Mouse (Mus musculus): ENCODE results near the gene Gpm6a. TPM values are rescaled to one million over a fixed set of nuclear protein-coding genes. Genes with fewer than 3 reads are reported as not detected.

Gene Gpm6a
- polyA plus RNA-seq, 1 experiment from 2014 or later = 610 TPM

GRCm38 (mm10) chr8:54989093-54989492 is 34.5 kb downstream of the Gpm6a start:
- 6% methylated on average over 2 of the region's 2 CpGs for WGBS
- H3K4me1 ChIP-seq (ENCODE audit: control insufficient read depth, insufficient read depth, low read length) = no peaks in the 10 kb centered on the region
- no peaks in the 10 kb centered on the region for H3K36me3 ChIP-seq (ENCODE audit: control insufficient read depth, insufficient read depth, low read length)
- no peak overlapping the region for H3K4me2 ChIP-seq (ENCODE audit: low read depth, low read length)
- no peak overlapping the region for H3K27ac ChIP-seq (ENCODE audit: low read depth, low read length)
- no peak overlapping the region for H3K9ac ChIP-seq (replicated peaks; ENCODE audit: low read depth, low read length)
- ATAC-seq (ENCODE audit: low read depth) = no peak
- H3K9me3 ChIP-seq (ENCODE audit: control insufficient read depth, low read length) = no peaks in the 10 kb centered on the region
- no peaks in the 10 kb centered on the region for H3K27me3 ChIP-seq (ENCODE audit: control insufficient read depth, insufficient read depth, low read length)
- H3K4me3 ChIP-seq (ENCODE audit: low read depth, low read length) = no peak overlapping the region

GRCm38 (mm10) chr8:54991840-54992609 is 37.4 kb downstream of the Gpm6a start:
- H3K4me2 ChIP-seq (ENCODE audit: low read depth, low read length) = no peak overlapping the region
- no peaks in the 10 kb centered on the region for H3K36me3 ChIP-seq (ENCODE audit: control insufficient read depth, insufficient read depth, low read length)
- WGBS = 64% methylated on average over 3 of the region's 3 CpGs
- H3K27ac ChIP-seq (ENCODE audit: low read depth, low read length) = no peak overlapping the region
- no peak overlapping the region for H3K4me3 ChIP-seq (ENCODE audit: low read depth, low read length)
- ATAC-seq (ENCODE audit: low read depth) = peak; percentile 66; the same call in 1 of the 2 replicates
- no peaks in the 10 kb centered on the region for H3K9me3 ChIP-seq (ENCODE audit: control insufficient read depth, low read length)
- H3K27me3 ChIP-seq (ENCODE audit: control insufficient read depth, insufficient read depth, low read length) = no peaks in the 10 kb centered on the region
- no peaks in the 10 kb centered on the region for H3K4me1 ChIP-seq (ENCODE audit: control insufficient read depth, insufficient read depth, low read length)
- H3K9ac ChIP-seq (replicated peaks; ENCODE audit: low read depth, low read length) = no peak overlapping the region

GRCm38 (mm10) chr8:54995662-54996061 is 41.0 kb downstream of the Gpm6a start:
- Histone ChIP-seq H3K9ac (replicated peaks; ENCODE audit: low read depth, low read length) (no peak overlapping the region), H3K36me3 (ENCODE audit: control insufficient read depth, insufficient read depth, low read length) (no peaks in the 10 kb centered on the region), H3K4me3 (ENCODE audit: low read depth, low read length) (no peak overlapping the region), H3K9me3 (ENCODE audit: control insufficient read depth, low read length) (no peaks in the 10 kb centered on the region), H3K27me3 (ENCODE audit: control insufficient read depth, insufficient read depth, low read length) (no peaks in the 10 kb centered on the region), H3K4me1 (ENCODE audit: control insufficient read depth, insufficient read depth, low read length) (no peaks in the 10 kb centered on the region), H3K27ac (ENCODE audit: low read depth, low read length) (no peak overlapping the region), H3K4me2 (ENCODE audit: low read depth, low read length) (no peak overlapping the region)
- WGBS = 77% methylated on average over 1 of the region's 1 CpGs
- no peak for ATAC-seq (ENCODE audit: low read depth)

GRCm38 (mm10) chr8:55002398-55002797 is 47.8 kb downstream of the Gpm6a start:
- no peak for ATAC-seq (ENCODE audit: low read depth)
- Histone ChIP-seq H3K9me3 (ENCODE audit: control insufficient read depth, low read length) (no peaks in the 10 kb centered on the region), H3K4me3 (ENCODE audit: low read depth, low read length) (no peak overlapping the region), H3K27ac (ENCODE audit: low read depth, low read length) (no peak overlapping the region), H3K4me2 (ENCODE audit: low read depth, low read length) (no peak overlapping the region), H3K36me3 (ENCODE audit: control insufficient read depth, insufficient read depth, low read length) (no peaks in the 10 kb centered on the region), H3K27me3 (ENCODE audit: control insufficient read depth, insufficient read depth, low read length) (no peaks in the 10 kb centered on the region), H3K4me1 (ENCODE audit: control insufficient read depth, insufficient read depth, low read length) (peaks cover 3% of the 10 kb centered on the region; the same call in 1 of the 2 replicates), H3K9ac (replicated peaks; ENCODE audit: low read depth, low read length) (no peak overlapping the region)
- 43% methylated on average over 1 of the region's 1 CpGs for WGBS

- H3K27me3 ChIP-seq (ENCODE audit: control insufficient read depth, insufficient read depth, low read length) = no peaks in the 10 kb centered on the region
- H3K4me1 ChIP-seq (ENCODE audit: control insufficient read depth, insufficient read depth, low read length) = peaks cover 3% of the 10 kb centered on the region; the same call in 1 of the 2 replicates
- ATAC-seq (ENCODE audit: low read depth) = no peak
- H3K9ac ChIP-seq (replicated peaks; ENCODE audit: low read depth, low read length) = no peak overlapping the region
- no peak overlapping the region for H3K4me3 ChIP-seq (ENCODE audit: low read depth, low read length)
- no peaks in the 10 kb centered on the region for H3K9me3 ChIP-seq (ENCODE audit: control insufficient read depth, low read length)
- no peak overlapping the region for H3K4me2 ChIP-seq (ENCODE audit: low read depth, low read length)
- no peaks in the 10 kb centered on the region for H3K36me3 ChIP-seq (ENCODE audit: control insufficient read depth, insufficient read depth, low read length)
- WGBS = 64% methylated on average over 2 of the region's 2 CpGs
- H3K27ac ChIP-seq (ENCODE audit: low read depth, low read length) = no peak overlapping the region
Observed at GRCm38 (mm10) chr8:55002946-55003345, 48.3 kb downstream of the Gpm6a start.

DNA sequence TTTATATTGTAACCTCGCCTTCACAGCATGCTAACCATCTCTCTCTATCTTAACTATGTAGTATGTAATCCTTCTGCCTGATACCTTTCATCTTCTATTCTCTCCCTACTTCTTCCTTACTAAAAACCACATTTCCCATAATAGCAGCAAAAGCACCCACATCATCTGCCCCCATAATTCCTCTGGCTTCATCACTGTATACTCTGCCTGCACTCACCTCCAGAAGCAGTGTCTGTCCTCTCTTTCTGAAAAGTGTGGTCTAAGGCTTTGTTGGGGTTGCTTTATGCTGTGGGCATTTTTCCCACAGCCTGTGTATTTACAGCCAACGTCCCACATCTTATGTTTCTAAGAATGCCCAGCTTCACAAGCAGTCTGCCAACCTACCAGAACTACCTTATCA is 57.6 kb downstream of the Gpm6a start:
- Histone ChIP-seq H3K4me2 (ENCODE audit: low read depth, low read length) (no peak overlapping the region), H3K27ac (ENCODE audit: low read depth, low read length) (no peak overlapping the region), H3K27me3 (ENCODE audit: control insufficient read depth, insufficient read depth, low read length) (no peaks in the 10 kb centered on the region), H3K4me1 (ENCODE audit: control insufficient read depth, insufficient read depth, low read length) (no peaks in the 10 kb centered on the region), H3K4me3 (ENCODE audit: low read depth, low read length) (no peak overlapping the region), H3K9me3 (ENCODE audit: control insufficient read depth, low read length) (no peaks in the 10 kb centered on the region), H3K36me3 (ENCODE audit: control insufficient read depth, insufficient read depth, low read length) (no peaks in the 10 kb centered on the region), H3K9ac (replicated peaks; ENCODE audit: low read depth, low read length) (no peak overlapping the region)
- no peak for ATAC-seq (ENCODE audit: low read depth)
- WGBS = 68% methylated on average over 2 of the region's 2 CpGs

- no peak overlapping the region for H3K4me2 ChIP-seq (ENCODE audit: low read depth, low read length)
- H3K9ac ChIP-seq (replicated peaks; ENCODE audit: low read depth, low read length) = no peak overlapping the region
- no peaks in the 10 kb centered on the region for H3K4me1 ChIP-seq (ENCODE audit: control insufficient read depth, insufficient read depth, low read length)
- no peak overlapping the region for H3K27ac ChIP-seq (ENCODE audit: low read depth, low read length)
- H3K4me3 ChIP-seq (ENCODE audit: low read depth, low read length) = no peak overlapping the region
- no peaks in the 10 kb centered on the region for H3K9me3 ChIP-seq (ENCODE audit: control insufficient read depth, low read length)
- ATAC-seq (ENCODE audit: low read depth) = no peak
- H3K36me3 ChIP-seq (ENCODE audit: control insufficient read depth, insufficient read depth, low read length) = no peaks in the 10 kb centered on the region
- WGBS = 71% methylated on average over 1 of the region's 1 CpGs
- no peaks in the 10 kb centered on the region for H3K27me3 ChIP-seq (ENCODE audit: control insufficient read depth, insufficient read depth, low read length)
Observed at GRCm38 (mm10) chr8:55017071-55017470, 62.4 kb downstream of the Gpm6a start.

DNA sequence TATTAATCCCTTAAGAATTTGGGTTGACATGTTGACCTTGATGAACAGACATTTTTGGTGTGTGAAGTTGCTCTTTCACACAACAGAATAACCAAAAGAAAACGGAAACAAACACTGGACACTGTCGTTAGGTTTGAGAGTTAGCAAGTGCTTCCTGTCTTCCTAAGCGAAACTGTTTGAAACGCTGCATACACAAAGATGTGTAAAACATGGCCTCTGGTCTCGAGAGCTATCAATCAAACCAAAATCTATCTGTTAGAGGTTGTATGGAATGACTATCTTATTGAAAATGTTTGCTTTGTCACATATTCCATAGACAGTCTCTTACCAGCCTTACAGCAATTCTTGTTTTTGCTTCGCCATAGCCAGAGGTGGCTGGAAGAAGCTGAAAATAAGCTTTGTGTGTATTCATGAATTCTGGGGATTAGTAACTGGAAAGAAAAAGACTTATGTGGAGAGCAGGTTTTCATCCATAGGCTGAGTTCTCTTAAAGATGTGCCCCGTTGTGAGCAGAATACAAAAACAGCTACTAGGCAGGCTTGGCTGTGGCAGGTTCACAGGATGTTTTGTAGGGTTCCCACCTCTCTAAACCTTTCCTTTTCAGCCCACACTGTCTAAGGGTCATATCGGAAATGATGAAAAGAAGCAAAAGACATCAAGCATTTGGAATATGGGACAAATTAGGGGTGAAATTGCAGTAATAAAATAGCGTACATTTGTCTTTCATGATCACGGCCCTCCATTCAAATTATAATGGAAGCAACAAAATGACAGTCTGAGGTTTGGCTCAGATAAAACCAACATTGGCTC is 71.4 kb downstream of the Gpm6a start:
- H3K4me1 ChIP-seq (ENCODE audit: control insufficient read depth, insufficient read depth, low read length) = peaks cover 8% of the 10 kb centered on the region; the same call in 1 of the 2 replicates
- H3K4me2 ChIP-seq (ENCODE audit: low read depth, low read length) = peak overlapping the region; percentile 32
- H3K9me3 ChIP-seq (ENCODE audit: control insufficient read depth, low read length) = no peaks in the 10 kb centered on the region
- peak overlapping the region; percentile 39; the same call in 1 of the 2 replicates for H3K9ac ChIP-seq (replicated peaks; ENCODE audit: low read depth, low read length)
- 30% methylated on average over 10 of the region's 10 CpGs for WGBS
- H3K36me3 ChIP-seq (ENCODE audit: control insufficient read depth, insufficient read depth, low read length) = no peaks in the 10 kb centered on the region
- H3K27ac ChIP-seq (ENCODE audit: low read depth, low read length) = peak overlapping the region; percentile 66
- H3K27me3 ChIP-seq (ENCODE audit: control insufficient read depth, insufficient read depth, low read length) = no peaks in the 10 kb centered on the region
- no peak for ATAC-seq (ENCODE audit: low read depth)
- H3K4me3 ChIP-seq (ENCODE audit: low read depth, low read length) = no peak overlapping the region

- H3K4me3 ChIP-seq (ENCODE audit: low read depth, low read length) = no peak overlapping the region
- 38% methylated on average over 2 of the region's 2 CpGs for WGBS
- ATAC-seq (ENCODE audit: low read depth) = no peak
Observed at GRCm38 (mm10) chr8:55026661-55027000, 72.0 kb downstream of the Gpm6a start.

More at GRCm38 (mm10) chr8:55026661-55027000, 72.0 kb downstream of the Gpm6a start:
- Histone ChIP-seq H3K4me1 (ENCODE audit: control insufficient read depth, insufficient read depth, low read length) (peaks cover 8% of the 10 kb centered on the region; the same call in 1 of the 2 replicates), H3K27ac (ENCODE audit: low read depth, low read length) (peak overlapping the region; percentile 66; the same call in 1 of the 2 replicates), H3K9ac (replicated peaks; ENCODE audit: low read depth, low read length) (0 out of 2 replicates have a peak overlapping the region, but pooled peaks have one; percentile 39), H3K4me2 (ENCODE audit: low read depth, low read length) (no peak overlapping the region), H3K27me3 (ENCODE audit: control insufficient read depth, insufficient read depth, low read length) (no peaks in the 10 kb centered on the region), H3K36me3 (ENCODE audit: control insufficient read depth, insufficient read depth, low read length) (no peaks in the 10 kb centered on the region), H3K9me3 (ENCODE audit: control insufficient read depth, low read length) (no peaks in the 10 kb centered on the region)
